Mouse (Mus musculus) midbrain, embryonic 13.5 days (tissue): ENCODE data around the gene Myof. TPM values are rescaled to one million over a fixed set of nuclear protein-coding genes. Genes with fewer than 3 reads are reported as not detected.

Experiments used
- polyA plus RNA-seq: library from polyadenylated mRNA; unstranded; fragments of >200 nt; fragmentation: Nextera tagmentation; extraction: Ambion mirVana; gene quantifications from 2 replicates; pipeline ENCODE4 v1.2.1, GENCODE M21; 2015

Gene Myof
- polyA plus RNA-seq, 1 experiment from 2014 or later = 1.6 TPM

Other genes starting within 250 kb of the Myof start
- 15.9 and 16.3 TPM in 2 replicates for gene Cep55, start 11.4 kb upstream of the Myof start, polyA plus RNA-seq
- gene Ffar4, start 53.5 kb upstream of the Myof start, polyA plus RNA-seq = not detected in 2 replicates
- gene Rbp4, start 81.7 kb upstream of the Myof start, polyA plus RNA-seq = 1.7 and 7.8 TPM in 2 replicates
- gene Pde6c, start 89.2 kb upstream of the Myof start, polyA plus RNA-seq = 0.13 and 0.24 TPM in 2 replicates
- gene Fra10ac1, start 180.6 kb upstream of the Myof start, polyA plus RNA-seq = 50.9 and 54.6 TPM in 2 replicates
- gene Lgi1, start 221.0 kb upstream of the Myof start, polyA plus RNA-seq = 8.8 and 10.0 TPM in 2 replicates